Mouse (Mus musculus): Measurements from ENCODE around the gene Tbcel. TPM values are rescaled to one million over a fixed set of nuclear protein-coding genes. Genes with fewer than 3 reads are reported as not detected.

Gene Tbcel
- polyA plus RNA-seq, 1 experiment from 2014 or later: 5.3 TPM

DNA sequence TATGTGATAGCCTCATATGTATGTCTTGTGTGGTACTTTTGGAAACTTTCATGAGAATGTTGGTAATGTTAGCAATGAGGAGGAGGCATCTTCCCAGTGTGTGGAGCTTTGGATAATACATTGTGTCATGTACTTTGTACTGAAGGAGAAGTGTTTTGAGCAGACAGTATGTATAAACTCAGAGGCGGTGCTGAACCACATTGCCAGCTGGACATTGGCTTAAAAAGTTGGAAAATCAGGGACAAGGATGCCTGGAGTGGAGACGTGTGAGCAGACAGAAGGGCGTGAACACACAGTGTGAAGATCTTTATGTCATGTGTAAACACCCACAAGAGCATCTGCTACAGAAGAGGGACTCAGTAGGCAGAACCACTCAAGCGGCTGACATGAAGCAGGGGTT lies 101.9 kb downstream of the Tbcel start:
- Histone ChIP-seq H3K27me3 (ENCODE audit: insufficient read depth, low read length) (no peaks in the 10 kb centered on the region), H3K4me3 (ENCODE audit: low read depth, low read length) (no peak overlapping the region), H3K36me3 (ENCODE audit: insufficient read depth) (no peaks in the 10 kb centered on the region), H3K9me3 (ENCODE audit: low read depth, low read length) (no peaks in the 10 kb centered on the region), H3K27ac (ENCODE audit: low read depth) (no peak overlapping the region), H3K4me1 (ENCODE audit: insufficient read depth) (no peaks in the 10 kb centered on the region), H3K9ac (no peak overlapping the region), H3K4me2 (no peak overlapping the region)
- WGBS: 37% methylated on average over 4 of the region's 4 CpGs
- no peak for ATAC-seq (ENCODE audit: insufficient read depth)
- no peak for DNase-seq
- TF ChIP-seq CTCF (IDR thresholded peaks at IDR 0.05; ENCODE audit: low read depth): no peak

DNA sequence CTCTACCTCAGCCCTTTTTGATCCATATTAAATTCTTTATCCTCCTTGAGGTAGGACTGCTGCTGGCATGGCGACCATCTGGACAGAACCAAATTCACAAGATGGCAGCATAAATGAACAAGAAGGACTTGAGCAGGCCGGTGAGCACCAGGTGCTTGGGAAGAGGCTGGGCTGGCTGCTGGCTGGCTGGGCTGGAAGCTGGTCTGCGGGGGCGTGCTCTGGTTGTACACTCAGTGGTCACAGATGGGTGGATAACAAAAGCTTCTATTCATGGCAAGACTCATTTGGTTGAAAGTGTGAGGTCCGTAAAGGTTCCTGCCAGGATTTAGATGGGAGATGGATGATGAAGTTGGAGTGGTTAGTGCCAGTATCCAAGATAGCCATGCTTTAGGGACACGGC lies 106.1 kb downstream of the Tbcel start:
- no peak overlapping the region for H3K27ac ChIP-seq (ENCODE audit: low read depth)
- H3K9me3 ChIP-seq (ENCODE audit: low read depth, low read length): no peaks in the 10 kb centered on the region
- H3K27me3 ChIP-seq (ENCODE audit: insufficient read depth, low read length): no peaks in the 10 kb centered on the region
- no peak for ATAC-seq (ENCODE audit: insufficient read depth)
- DNase-seq: no peak
- H3K36me3 ChIP-seq (ENCODE audit: insufficient read depth): no peaks in the 10 kb centered on the region
- H3K4me2 ChIP-seq: no peak overlapping the region
- 79% methylated on average over 6 of the region's 6 CpGs for WGBS
- no peak overlapping the region for H3K4me3 ChIP-seq (ENCODE audit: low read depth, low read length)
- H3K9ac ChIP-seq: no peak overlapping the region
- no peaks in the 10 kb centered on the region for H3K4me1 ChIP-seq (ENCODE audit: insufficient read depth)
- TF ChIP-seq CTCF (IDR thresholded peaks at IDR 0.05; ENCODE audit: low read depth): no peak

DNA sequence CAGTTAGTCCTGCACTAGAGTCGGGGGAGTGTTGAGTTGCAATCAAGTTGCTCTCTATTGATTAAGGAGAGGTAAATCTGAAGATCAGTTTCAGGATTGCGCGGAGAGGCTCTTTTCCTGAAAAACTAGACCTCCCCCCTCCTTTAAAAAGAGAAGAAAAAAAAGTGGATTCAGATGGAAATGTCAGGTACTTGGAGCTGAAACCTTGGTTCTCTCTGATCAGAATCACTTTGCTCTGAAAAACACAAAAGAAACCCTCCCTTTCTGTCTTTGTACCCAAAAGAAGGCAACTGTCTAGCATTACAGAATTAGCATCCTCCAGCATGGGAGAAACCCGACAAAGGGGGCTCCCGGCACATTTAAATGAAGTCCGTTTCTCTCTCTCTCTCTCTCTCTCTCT lies 107.8 kb downstream of the Tbcel start, which contains the start of gene Tecta:
Gene Tecta, minus strand, starts transcription at position 101 of the 400 bp plus-strand sequence.
- Histone ChIP-seq H3K4me2 (no peak within 1 kb of the TSS), H3K27me3 (ENCODE audit: insufficient read depth, low read length) (no peaks in the 10 kb centered on the region), H3K9ac (no peak within 1 kb of the TSS), H3K36me3 (ENCODE audit: insufficient read depth) (no peaks in the 10 kb centered on the region), H3K9me3 (ENCODE audit: low read depth, low read length) (no peaks in the 10 kb centered on the region), H3K27ac (ENCODE audit: low read depth) (no peak within 1 kb of the TSS), H3K4me3 (ENCODE audit: low read depth, low read length) (no peak within 1 kb of the TSS), H3K4me1 (ENCODE audit: insufficient read depth) (no peaks in the 10 kb centered on the region)
- no peak for DNase-seq
- WGBS: 79% methylated on average over 6 of the region's 6 CpGs
- ATAC-seq (ENCODE audit: insufficient read depth): no peak
- no peak for TF ChIP-seq CTCF (IDR thresholded peaks at IDR 0.05; ENCODE audit: low read depth)

DNA sequence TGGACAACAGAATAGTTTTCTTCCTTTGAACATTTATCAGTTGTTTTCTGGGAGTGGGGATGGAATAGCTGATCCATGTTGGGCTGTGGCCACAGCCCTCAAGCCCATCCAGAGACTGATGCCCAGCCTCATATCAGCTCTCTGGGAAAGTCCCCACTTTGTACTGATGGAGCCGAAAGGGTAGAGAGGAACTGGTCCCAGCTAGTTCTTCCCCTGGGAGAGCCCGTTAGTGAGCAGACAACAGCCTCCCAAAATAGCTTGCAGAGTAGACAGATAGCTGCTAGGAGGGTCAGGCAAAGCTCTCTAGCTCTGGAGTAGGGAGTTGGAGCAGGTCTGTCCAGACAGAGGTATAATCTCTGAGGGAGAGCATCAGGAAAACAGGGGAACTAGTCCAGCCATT lies 111.5 kb downstream of the Tbcel start:
- H3K27ac ChIP-seq (ENCODE audit: low read depth): no peak overlapping the region
- no peaks in the 10 kb centered on the region for H3K27me3 ChIP-seq (ENCODE audit: insufficient read depth, low read length)
- no peaks in the 10 kb centered on the region for H3K4me1 ChIP-seq (ENCODE audit: insufficient read depth)
- no peak for TF ChIP-seq CTCF (IDR thresholded peaks at IDR 0.05; ENCODE audit: low read depth)
- ATAC-seq (ENCODE audit: insufficient read depth) (no peak), DNase-seq (no peak)
- H3K4me3 ChIP-seq (ENCODE audit: low read depth, low read length): no peak overlapping the region
- no peak overlapping the region for H3K4me2 ChIP-seq
- no peak overlapping the region for H3K9ac ChIP-seq
- H3K9me3 ChIP-seq (ENCODE audit: low read depth, low read length): no peaks in the 10 kb centered on the region
- 64% methylated on average over 2 of the region's 2 CpGs for WGBS
- H3K36me3 ChIP-seq (ENCODE audit: insufficient read depth): no peaks in the 10 kb centered on the region

DNA sequence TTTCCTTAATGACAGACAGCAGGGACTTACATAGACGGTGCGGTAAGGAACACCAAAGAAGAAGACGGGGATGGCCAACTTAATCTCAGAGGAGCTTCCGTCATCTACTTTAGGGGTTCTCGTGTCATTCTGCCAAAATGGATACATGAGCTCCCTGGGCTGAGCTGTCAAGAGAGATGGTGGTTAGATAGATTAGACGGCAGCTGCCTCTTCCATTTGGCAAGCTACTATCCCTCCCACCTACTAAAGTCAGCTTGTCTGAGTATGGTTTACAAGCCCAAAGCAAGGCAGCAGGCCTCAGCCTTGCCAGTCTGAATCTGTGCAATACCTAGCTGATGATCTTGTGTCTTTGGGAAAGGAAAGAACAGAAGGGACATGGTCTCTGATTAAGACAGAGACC lies 112.7 kb downstream of the Tbcel start:
- Histone ChIP-seq H3K27me3 (ENCODE audit: insufficient read depth, low read length) (no peaks in the 10 kb centered on the region), H3K4me2 (no peak overlapping the region), H3K9ac (no peak overlapping the region), H3K4me1 (ENCODE audit: insufficient read depth) (no peaks in the 10 kb centered on the region), H3K36me3 (ENCODE audit: insufficient read depth) (no peaks in the 10 kb centered on the region), H3K27ac (ENCODE audit: low read depth) (no peak overlapping the region), H3K9me3 (ENCODE audit: low read depth, low read length) (no peaks in the 10 kb centered on the region), H3K4me3 (ENCODE audit: low read depth, low read length) (no peak overlapping the region)
- no peak for DNase-seq
- 70% methylated on average over 6 of the region's 6 CpGs for WGBS
- ATAC-seq (ENCODE audit: insufficient read depth): no peak
- TF ChIP-seq CTCF (IDR thresholded peaks at IDR 0.05; ENCODE audit: low read depth): no peak

DNA sequence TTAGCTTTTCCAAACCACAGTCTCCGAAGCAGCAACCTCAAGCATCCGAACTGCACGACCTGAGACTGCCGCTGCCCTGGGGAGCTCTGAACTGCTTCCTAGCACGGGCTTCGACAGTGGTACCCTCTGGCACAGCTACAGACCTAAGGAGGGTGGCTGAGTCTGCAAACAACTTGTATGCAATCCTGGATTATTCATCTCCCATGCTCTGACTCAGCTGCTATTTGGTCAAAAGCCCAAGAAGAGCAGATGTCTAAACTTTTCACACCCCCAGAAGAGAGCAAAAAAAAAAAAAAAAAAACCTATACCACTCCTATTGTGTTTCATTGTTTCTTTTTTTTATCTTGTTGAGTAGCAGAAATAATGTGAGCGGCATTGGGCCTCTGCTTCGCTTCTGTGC lies 113.3 kb downstream of the Tbcel start:
- Histone ChIP-seq H3K4me1 (ENCODE audit: insufficient read depth) (no peaks in the 10 kb centered on the region), H3K27ac (ENCODE audit: low read depth) (no peak overlapping the region), H3K27me3 (ENCODE audit: insufficient read depth, low read length) (no peaks in the 10 kb centered on the region), H3K4me2 (no peak overlapping the region), H3K9me3 (ENCODE audit: low read depth, low read length) (no peaks in the 10 kb centered on the region), H3K9ac (no peak overlapping the region), H3K36me3 (ENCODE audit: insufficient read depth) (no peaks in the 10 kb centered on the region), H3K4me3 (ENCODE audit: low read depth, low read length) (no peak overlapping the region)
- TF ChIP-seq CTCF (IDR thresholded peaks at IDR 0.05; ENCODE audit: low read depth): no peak
- ATAC-seq (ENCODE audit: insufficient read depth) (no peak), DNase-seq (no peak)
- 82% methylated on average over 8 of the region's 8 CpGs for WGBS

DNA sequence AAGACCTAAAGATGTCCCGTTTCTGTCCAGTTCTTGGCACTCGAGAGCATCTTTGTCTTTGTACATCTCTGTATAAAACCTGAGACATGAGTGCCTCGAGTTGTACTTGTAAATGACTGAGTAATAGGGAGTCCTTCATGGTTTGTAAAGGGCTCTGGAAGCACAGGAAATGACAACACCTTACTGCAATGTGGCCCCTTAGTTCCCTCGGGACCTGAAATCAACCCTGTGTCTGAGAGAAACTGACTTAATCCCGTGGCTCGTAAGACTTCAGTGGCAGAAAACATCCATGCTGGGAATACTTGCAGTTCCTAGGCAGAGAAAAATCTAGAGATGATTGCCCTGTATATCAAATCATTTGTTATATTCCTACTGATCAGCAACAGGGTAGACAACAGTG lies 114.7 kb downstream of the Tbcel start:
- no peak overlapping the region for H3K27ac ChIP-seq (ENCODE audit: low read depth)
- no peaks in the 10 kb centered on the region for H3K9me3 ChIP-seq (ENCODE audit: low read depth, low read length)
- H3K27me3 ChIP-seq (ENCODE audit: insufficient read depth, low read length): no peaks in the 10 kb centered on the region
- no peak for DNase-seq
- no peak for TF ChIP-seq CTCF (IDR thresholded peaks at IDR 0.05; ENCODE audit: low read depth)
- no peaks in the 10 kb centered on the region for H3K4me1 ChIP-seq (ENCODE audit: insufficient read depth)
- ATAC-seq (ENCODE audit: insufficient read depth): no peak
- H3K4me2 ChIP-seq: no peak overlapping the region
- H3K9ac ChIP-seq: no peak overlapping the region
- no peaks in the 10 kb centered on the region for H3K36me3 ChIP-seq (ENCODE audit: insufficient read depth)
- H3K4me3 ChIP-seq (ENCODE audit: low read depth, low read length): no peak overlapping the region
- WGBS: 42% methylated on average over 6 of the region's 6 CpGs

DNA sequence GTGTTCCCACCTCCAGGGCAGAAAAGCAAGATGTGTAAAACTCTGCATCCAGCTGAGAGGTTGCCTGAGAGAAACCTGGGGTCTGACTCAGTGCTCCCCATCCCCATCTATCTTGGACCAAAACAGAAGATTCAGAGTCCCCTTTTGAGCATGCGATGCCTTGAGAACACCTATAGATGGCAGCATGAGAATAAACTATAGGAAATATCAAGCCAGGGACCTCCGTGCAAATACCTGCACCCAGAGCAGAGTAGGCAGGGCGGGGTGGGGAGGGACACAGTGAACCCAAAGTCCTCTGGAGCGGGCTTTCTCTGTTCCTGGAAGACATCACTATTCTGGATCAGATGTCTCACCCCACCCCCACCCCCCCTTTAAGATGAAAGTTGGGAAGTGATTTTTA lies 119.1 kb downstream of the Tbcel start:
- TF ChIP-seq CTCF (IDR thresholded peaks at IDR 0.05; ENCODE audit: low read depth): peak; percentile 51
- no peak overlapping the region for H3K4me3 ChIP-seq (ENCODE audit: low read depth, low read length)
- 39% methylated on average over 4 of the region's 4 CpGs for WGBS
- DNase-seq: peak; percentile 39
- H3K4me1 ChIP-seq (ENCODE audit: insufficient read depth): no peaks in the 10 kb centered on the region
- no peak overlapping the region for H3K9ac ChIP-seq
- no peaks in the 10 kb centered on the region for H3K36me3 ChIP-seq (ENCODE audit: insufficient read depth)
- H3K27me3 ChIP-seq (ENCODE audit: insufficient read depth, low read length): no peaks in the 10 kb centered on the region
- ATAC-seq (ENCODE audit: insufficient read depth): no peak
- H3K4me2 ChIP-seq: no peak overlapping the region
- H3K9me3 ChIP-seq (ENCODE audit: low read depth, low read length): no peaks in the 10 kb centered on the region
- H3K27ac ChIP-seq (ENCODE audit: low read depth): no peak overlapping the region

Measured in lung, embryonic 14.5 days (tissue).